Mouse (Mus musculus) lung, adult 2 months (tissue): ENCODE data around the gene Copg2. TPM values are rescaled to one million over a fixed set of nuclear protein-coding genes. Genes with fewer than 3 reads are reported as not detected.

Experiments used
- DNase-seq: peaks from one replicate; pipeline ENCODE4 v3.0.0; 2022
- H3K4me1 ChIP-seq: fragments of 200-500 bp; 2 replicates; pipeline ENCODE4 v1.6.1; 2011; ENCODE audit warnings: low read length; ENCODE audit not compliant: control insufficient read depth, insufficient read depth
- H3K4me3 ChIP-seq: fragments of 200-500 bp; replicated peaks from 2 replicates; pipeline ENCODE3; 2011; ENCODE audit warnings: low read depth, mild to moderate bottlenecking, control low read depth, low read length; ENCODE audit errors: extremely low read depth
- CTCF ChIP-seq: fragments of 200-500 bp; IDR thresholded peaks from 2 replicates; pipeline ENCODE4 v1.5.1; 2011; ENCODE audit warnings: mild to moderate bottlenecking, low read length, control low read depth; ENCODE audit not compliant: insufficient read depth
- POLR2A ChIP-seq: fragments of 200-500 bp; IDR thresholded peaks from 2 replicates; pipeline ENCODE4 v1.6.1; 2011; ENCODE audit warnings: low read depth, mild to moderate bottlenecking, control low read depth, low read length, borderline replicate concordance; ENCODE audit errors: extremely low read depth
- WGBS: fragments of 180-500 bp; shearing (Covaris S2); methylation state at CpG from one replicate; pipeline ENCODE4 v1.1.7; 2018; 5-methylcytosine and 5-hydroxymethylcytosine counted together
- polyA plus RNA-seq: library from polyadenylated mRNA; depleted of rRNA; stranded (reverse); fragments of >200 nt; gene quantifications from 2 replicates; pipeline ENCODE4 v1.2.3, GENCODE M21; 2012

The Copg2 gene
- polyA plus RNA-seq, 1 experiment = 11.1 TPM

- no peak for DNase-seq
- Histone ChIP-seq H3K4me3 (no peak overlapping the region), H3K4me1 (0 out of 2 replicates have a peak, but pooled peaks cover 2% of the 10 kb centered on the region)
- TF ChIP-seq CTCF = no peak
- TF ChIP-seq POLR2A = no peak
- 62% methylated on average over 6 of the region's 6 CpGs for WGBS
Observed at GRCm38 (mm10) chr6:30897520-30897919, 926 bp upstream of the Copg2 start.

GRCm38 (mm10) chr6:30896986-30897327 lies 363 bp upstream of the Copg2 start:
- H3K4me1 ChIP-seq = 0 out of 2 replicates have a peak, but pooled peaks cover 2% of the 10 kb centered on the region
- H3K4me3 ChIP-seq = peak overlapping the region; percentile 55
- WGBS = 20% methylated on average over 8 of the region's 8 CpGs
- TF ChIP-seq CTCF (no peak), POLR2A (no peak)
- DNase-seq = no peak

GRCm38 (mm10) chr6:30895819-30896194 lies 787 bp downstream of the Copg2 start:
- 0 out of 2 replicates have a peak, but pooled peaks cover 2% of the 10 kb centered on the region for H3K4me1 ChIP-seq
- DNase-seq = no peak
- TF ChIP-seq POLR2A = no peak
- no peak for TF ChIP-seq CTCF
- H3K4me3 ChIP-seq = peak overlapping the region; percentile 68
- 21% methylated on average over 3 of the region's 3 CpGs for WGBS

- no peak overlapping the region for H3K4me3 ChIP-seq
- TF ChIP-seq CTCF (no peak), POLR2A (no peak)
- DNase-seq = no peak
- H3K4me1 ChIP-seq = 0 out of 2 replicates have a peak, but pooled peaks cover 2% of the 10 kb centered on the region
- 71% methylated on average over 4 of the region's 4 CpGs for WGBS
Observed at GRCm38 (mm10) chr6:30893081-30893480, 3.5 kb downstream of the Copg2 start.

GRCm38 (mm10) chr6:30891761-30892160 lies 4.8 kb downstream of the Copg2 start:
- TF ChIP-seq POLR2A = no peak
- no peak for TF ChIP-seq CTCF
- H3K4me1 ChIP-seq = no peaks in the 10 kb centered on the region
- no peak for DNase-seq
- H3K4me3 ChIP-seq = no peak overlapping the region

- 83% methylated on average over 3 of the region's 3 CpGs for WGBS
- Histone ChIP-seq H3K4me1 (no peaks in the 10 kb centered on the region), H3K4me3 (no peak overlapping the region)
- DNase-seq = no peak
- TF ChIP-seq POLR2A (no peak), CTCF (no peak)
Observed at GRCm38 (mm10) chr6:30884856-30885255, 11.7 kb downstream of the Copg2 start.

- no peaks in the 10 kb centered on the region for H3K4me1 ChIP-seq
- H3K4me3 ChIP-seq = no peak overlapping the region
- DNase-seq = peak; percentile 21
- 61% methylated on average over 4 of the region's 4 CpGs for WGBS
- TF ChIP-seq CTCF (no peak), POLR2A (no peak)
Observed at GRCm38 (mm10) chr6:30883491-30883890, 13.1 kb downstream of the Copg2 start.

GRCm38 (mm10) chr6:30876661-30877060 lies 19.9 kb downstream of the Copg2 start:
- Histone ChIP-seq H3K4me3 (no peak overlapping the region), H3K4me1 (no peaks in the 10 kb centered on the region)
- DNase-seq = no peak
- TF ChIP-seq POLR2A (no peak), CTCF (no peak)

GRCm38 (mm10) chr6:30866501-30866900 lies 30.1 kb downstream of the Copg2 start:
- no peak overlapping the region for H3K4me3 ChIP-seq
- WGBS = 97% methylated on average over 1 of the region's 1 CpGs
- TF ChIP-seq CTCF = no peak
- no peak for TF ChIP-seq POLR2A
- no peaks in the 10 kb centered on the region for H3K4me1 ChIP-seq
- no peak for DNase-seq

GRCm38 (mm10) chr6:30865031-30865678 lies 31.4 kb downstream of the Copg2 start:
- no peak for DNase-seq
- WGBS = 64% methylated on average over 3 of the region's 3 CpGs
- Histone ChIP-seq H3K4me3 (no peak overlapping the region), H3K4me1 (no peaks in the 10 kb centered on the region)
- no peak for TF ChIP-seq POLR2A
- TF ChIP-seq CTCF = no peak
